Mouse (Mus musculus) MEL (cell line): ENCODE data around the gene Gadd45a.

ENCODE experiments used
- BHLHE40 ChIP-seq: IDR thresholded peaks from 2 replicates; pipeline ENCODE4 v1.6.1; 2012; ENCODE audit warnings: low read depth, mild to moderate bottlenecking, inconsistent platforms, low read length, improper control_type of control experiment, borderline replicate concordance
- CHD1 ChIP-seq: IDR thresholded peaks from 2 replicates; pipeline ENCODE4 v1.6.1; 2012; ENCODE audit warnings: low read depth, mild to moderate bottlenecking, inconsistent platforms, low read length, improper control_type of control experiment
- CHD2 ChIP-seq: IDR thresholded peaks from 2 replicates; pipeline ENCODE4 v1.6.1; 2011; ENCODE audit warnings: low read length, improper control_type of control experiment
- MAX ChIP-seq: IDR thresholded peaks from 2 replicates; pipeline ENCODE4 v1.6.1; 2011; ENCODE audit warnings: low read length, improper control_type of control experiment
- MXI1 ChIP-seq: IDR thresholded peaks from 2 replicates; pipeline ENCODE4 v1.6.1; 2011; ENCODE audit warnings: mild to moderate bottlenecking, low read depth, low read length, improper control_type of control experiment
- POLR2A ChIP-seq, 2 experiments: IDR thresholded peaks; 2 replicates each; pipeline ENCODE4 v1.6.1; 2011 to 2012; ENCODE audit warnings: low read length in 2 of 2, mild to moderate bottlenecking in 2 of 2, control low read depth in 1 of 2, improper control_type of control experiment in 1 of 2, low read depth in 1 of 2, moderate library complexity in 1 of 2; ENCODE audit not compliant: control insufficient read depth in 1 of 2, insufficient read depth in 1 of 2, poor library complexity in 1 of 2

- TF ChIP-seq CHD2 (no peak), BHLHE40 (no peak), MAX (no peak), MXI1 (no peak), POLR2A (IDR thresholded peaks at IDR 0.05; ENCODE audit: control insufficient read depth in 1 of 2, insufficient read depth in 1 of 2, low read depth in 1 of 2, low read length in 2 of 2, poor library complexity in 1 of 2) (no peak), CHD1 (no peak)
Observed at GRCm38 (mm10) chr6:67011217-67011518, 26.1 kb downstream of the Gadd45a start.
